Mouse (Mus musculus): Measurements from ENCODE around the gene Atrip.

Gene Atrip

GRCm38 (mm10) chr9:109038086-109038895, 35.6 kb downstream of the Atrip start, which contains the start of gene Shisa5:
TSS of gene Shisa5 (plus strand) at chr9:109038565.
- no peak for DNase-seq (ENCODE audit: low spot score)

GRCm38 (mm10) chr9:109032435-109032834, 41.5 kb downstream of the Atrip start:
- no peak for DNase-seq (ENCODE audit: low spot score)

GRCm38 (mm10) chr9:109031686-109032085, 42.2 kb downstream of the Atrip start:
- no peak for DNase-seq (ENCODE audit: low spot score)

GRCm38 (mm10) chr9:109031001-109031400, 42.9 kb downstream of the Atrip start:
- DNase-seq (ENCODE audit: low spot score), result no peak

GRCm38 (mm10) chr9:109030312-109030711, 43.6 kb downstream of the Atrip start:
- no peak for DNase-seq (ENCODE audit: low spot score)

GRCm38 (mm10) chr9:109028919-109029318, 45.0 kb downstream of the Atrip start:
- no peak for DNase-seq (ENCODE audit: low spot score)

- no peak for DNase-seq (ENCODE audit: low spot score)
These were observed 45.5 kb downstream of the Atrip start for GRCm38 (mm10) chr9:109028421-109028820.

- no peak for DNase-seq (ENCODE audit: low spot score)
These were observed 46.4 kb downstream of the Atrip start for GRCm38 (mm10) chr9:109027521-109027920.

- DNase-seq (ENCODE audit: low spot score), result no peak
These were observed 50.8 kb downstream of the Atrip start for GRCm38 (mm10) chr9:109022866-109023685.

- no peak for DNase-seq (ENCODE audit: low spot score)
These were observed 52.5 kb downstream of the Atrip start for GRCm38 (mm10) chr9:109021428-109021827.

GRCm38 (mm10) chr9:109016973-109017604, 56.8 kb downstream of the Atrip start:
- no peak for DNase-seq (ENCODE audit: low spot score)

- no peak for DNase-seq (ENCODE audit: low spot score)
These were observed 58.5 kb downstream of the Atrip start for GRCm38 (mm10) chr9:109015397-109015796.

GRCm38 (mm10) chr9:109010316-109010690, 63.6 kb downstream of the Atrip start:
- DNase-seq (ENCODE audit: low spot score), result no peak

- DNase-seq (ENCODE audit: low spot score), result no peak
These were observed 64.1 kb downstream of the Atrip start for GRCm38 (mm10) chr9:109009636-109010315.

GRCm38 (mm10) chr9:109008994-109009635, 64.8 kb downstream of the Atrip start:
- DNase-seq (ENCODE audit: low spot score), result no peak

- DNase-seq (ENCODE audit: low spot score), result no peak
These were observed 65.8 kb downstream of the Atrip start for GRCm38 (mm10) chr9:109008081-109008480.
